Mouse (Mus musculus): Measurements from ENCODE around the gene Nek11.

The Nek11 gene

DNA sequence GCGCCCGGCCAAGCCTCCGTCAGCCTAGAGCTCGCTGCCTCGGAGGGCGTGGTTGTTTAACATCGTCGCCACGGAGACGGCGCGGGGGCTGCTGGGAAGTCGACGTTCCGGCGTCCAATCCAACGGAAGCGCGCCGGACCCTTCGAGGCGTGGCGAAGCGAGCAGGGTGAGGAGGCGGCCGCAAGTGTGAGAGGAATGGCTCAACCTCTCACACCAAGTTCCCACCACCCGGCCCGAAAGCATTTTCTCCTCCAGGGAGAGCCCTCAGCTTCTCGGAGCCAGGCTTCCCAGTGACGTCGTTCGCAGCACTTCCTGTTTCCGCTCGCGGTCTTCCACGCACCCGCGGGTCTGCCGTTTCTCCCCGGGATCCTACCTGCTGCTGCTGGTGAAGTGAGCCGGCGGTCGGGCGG, at the start of gene Nek11, which contains the start of gene Aste1:
Gene Nek11 (minus strand): TSS at position 307 of the 410 bp plus-strand sequence.
Gene Aste1 (plus strand): TSS at position 175 of the 410 bp plus-strand sequence.
- peak; percentile 90 to 92 for DNase-seq

- no peak for DNase-seq
These were observed 13.2 kb upstream of the Nek11 start for GRCm38 (mm10) chr9:105408549-105408948.

DNA sequence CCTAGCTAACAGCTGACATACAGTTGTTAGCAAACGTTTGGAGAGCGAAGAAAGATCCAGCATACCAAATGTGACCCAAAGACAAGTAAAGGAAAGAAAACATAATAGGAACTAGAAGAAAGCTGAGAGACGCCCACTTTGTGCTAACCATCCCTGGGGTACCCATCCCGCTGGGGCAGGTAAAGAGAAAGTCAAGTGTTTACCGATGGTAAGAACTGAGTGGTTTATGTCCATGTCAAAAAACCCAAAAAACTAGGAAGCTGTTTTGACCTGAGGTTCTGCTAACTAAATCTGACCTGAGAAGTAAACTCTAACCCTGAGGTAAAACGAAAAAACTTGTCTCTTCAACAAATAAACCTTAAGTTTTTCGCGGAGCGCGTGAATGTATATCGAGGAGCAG, 604 bp downstream of the Nek11 start:
- DNase-seq, result no peak

- DNase-seq, result no peak
These were observed 4.7 kb downstream of the Nek11 start for GRCm38 (mm10) chr9:105390616-105391015.

- peak; percentile 70 to 75 for DNase-seq
These were observed 6.0 kb downstream of the Nek11 start for GRCm38 (mm10) chr9:105389289-105389688.

DNA sequence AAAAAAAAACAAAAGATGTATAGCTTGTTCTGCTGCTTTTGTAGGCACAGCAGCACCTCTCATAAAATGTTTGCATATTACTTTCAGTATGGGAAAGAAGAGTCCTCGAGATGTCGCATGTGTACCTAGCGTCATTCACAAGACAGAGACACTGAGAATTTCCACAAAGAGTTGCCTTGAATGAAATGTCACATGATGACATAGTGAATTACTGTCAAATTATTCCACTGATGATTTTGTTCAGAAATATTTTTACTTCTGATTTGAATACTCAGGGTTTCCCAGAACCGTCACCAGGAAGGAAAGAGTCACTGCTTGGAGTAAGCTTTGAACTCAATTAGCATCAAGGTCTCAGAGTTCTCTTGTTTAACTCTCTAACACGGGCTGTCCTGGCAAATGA, 7.9 kb downstream of the Nek11 start:
- DNase-seq, result no peak

GRCm38 (mm10) chr9:105379533-105380145, 15.7 kb downstream of the Nek11 start:
- no peak for DNase-seq

- DNase-seq, result no peak
These were observed 17.7 kb downstream of the Nek11 start for GRCm38 (mm10) chr9:105377622-105378021.

GRCm38 (mm10) chr9:105376954-105377530, 18.3 kb downstream of the Nek11 start:
- no peak for DNase-seq

DNA sequence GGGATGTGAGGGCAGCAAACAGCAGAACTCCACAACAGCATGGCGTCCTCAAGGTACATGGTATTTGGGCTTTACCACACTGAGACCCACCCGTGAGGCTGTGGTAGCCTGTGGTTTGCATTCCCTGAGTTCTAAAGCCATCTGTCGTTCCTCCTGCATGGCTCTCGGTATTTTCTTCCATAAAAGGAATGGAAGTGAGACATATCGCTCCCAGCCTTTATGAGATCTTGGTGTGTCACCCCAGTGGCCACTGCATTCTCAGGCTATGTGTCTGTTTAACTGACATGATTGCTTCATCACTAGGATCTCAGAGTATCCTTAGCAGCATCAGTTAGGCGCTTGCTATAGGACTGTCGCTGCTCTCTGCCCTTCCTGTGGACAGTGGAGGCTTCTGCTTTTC, 18.9 kb downstream of the Nek11 start:
- no peak for DNase-seq

- no peak for DNase-seq
These were observed 21.0 kb downstream of the Nek11 start for GRCm38 (mm10) chr9:105374361-105374760.

DNA sequence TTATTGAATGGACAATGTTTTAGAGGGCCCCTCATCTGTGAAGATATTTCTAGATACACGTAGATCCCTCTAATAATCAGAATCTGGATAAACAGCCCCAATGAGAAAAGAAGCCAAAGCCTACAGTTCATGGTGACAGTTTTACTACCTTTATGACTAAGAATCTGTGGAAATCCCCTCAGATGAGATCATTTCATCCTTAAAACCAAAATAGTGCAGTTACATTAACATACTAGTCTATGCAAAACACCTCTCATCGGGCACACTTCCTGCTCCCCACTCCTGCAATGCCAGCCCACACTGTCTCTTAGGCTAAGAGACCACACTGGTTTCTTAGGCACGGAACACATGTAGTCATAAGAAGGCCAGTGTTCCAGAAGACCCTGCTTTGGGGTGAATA, 26.7 kb downstream of the Nek11 start:
- no peak for DNase-seq

DNA sequence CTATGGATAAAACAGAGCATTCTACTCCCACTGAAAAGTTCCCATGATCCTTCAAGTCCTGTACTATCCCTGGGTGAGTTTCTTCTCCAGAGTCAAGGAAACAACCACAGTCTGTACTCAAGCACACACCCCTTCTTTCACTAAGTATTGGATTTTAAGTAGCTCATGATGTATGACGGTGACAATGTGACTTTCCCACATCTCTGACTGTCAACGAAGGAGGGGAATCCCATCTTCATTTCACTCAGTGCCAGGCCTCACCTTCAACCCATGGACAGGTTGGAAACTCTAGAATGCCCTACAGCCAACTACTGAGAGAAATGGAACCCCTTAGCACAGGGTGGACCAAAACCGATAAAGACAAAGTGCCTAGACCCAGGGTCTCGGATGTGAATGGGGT, 29.1 kb downstream of the Nek11 start:
- DNase-seq, result no peak

DNA sequence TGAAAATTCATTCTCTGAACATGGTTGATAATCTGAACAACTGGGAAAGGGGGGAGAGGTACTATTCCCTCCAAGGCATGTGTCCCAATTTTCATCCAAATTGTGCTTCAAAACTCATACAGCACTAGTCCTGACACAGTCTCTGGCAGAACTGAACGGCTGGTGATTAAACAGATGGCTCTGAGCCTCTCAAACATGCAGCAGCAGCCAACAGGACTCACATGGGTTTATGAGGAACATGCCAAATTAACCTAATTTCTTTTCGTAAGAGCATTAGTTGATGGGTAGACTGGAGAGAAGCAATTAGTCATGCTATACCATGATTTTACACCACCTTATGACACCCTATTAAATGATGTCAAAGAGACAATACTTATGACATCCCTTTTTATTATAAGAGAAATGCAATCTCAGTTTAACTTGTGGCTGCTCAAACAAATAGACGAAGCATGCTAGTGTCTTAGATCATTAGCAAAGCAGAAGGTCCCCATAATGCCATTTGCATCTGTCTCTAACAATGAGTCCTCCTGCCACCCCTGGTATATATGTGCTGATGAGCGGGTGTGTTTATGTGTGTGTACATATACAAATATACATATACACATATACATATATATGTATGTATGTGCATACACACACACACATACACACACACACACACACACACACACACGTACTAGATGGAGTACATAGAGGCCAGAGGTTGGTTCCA, 31.6 kb downstream of the Nek11 start:
- DNase-seq, result no peak

DNA sequence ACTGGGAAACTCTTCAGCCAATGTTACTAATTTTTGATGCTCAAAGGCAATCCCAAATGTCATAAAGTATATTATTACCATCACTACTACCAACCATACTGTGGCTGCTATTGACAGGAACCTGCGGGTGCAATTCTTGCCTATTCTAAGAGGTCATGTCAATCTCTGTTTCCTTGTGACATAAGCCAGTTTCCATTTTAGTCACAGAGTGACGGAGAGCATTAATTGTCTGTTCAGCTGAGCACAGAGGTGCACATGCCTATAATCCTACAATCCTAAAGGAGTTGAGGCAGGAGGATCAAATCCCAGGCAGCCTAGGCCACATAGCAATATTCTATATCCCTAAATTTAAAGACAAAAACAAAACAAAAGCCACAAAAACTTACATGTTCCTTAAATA, 33.1 kb downstream of the Nek11 start:
- DNase-seq, result no peak

- DNase-seq, result no peak
These were observed 46.3 kb downstream of the Nek11 start for GRCm38 (mm10) chr9:105349034-105349433.

DNA sequence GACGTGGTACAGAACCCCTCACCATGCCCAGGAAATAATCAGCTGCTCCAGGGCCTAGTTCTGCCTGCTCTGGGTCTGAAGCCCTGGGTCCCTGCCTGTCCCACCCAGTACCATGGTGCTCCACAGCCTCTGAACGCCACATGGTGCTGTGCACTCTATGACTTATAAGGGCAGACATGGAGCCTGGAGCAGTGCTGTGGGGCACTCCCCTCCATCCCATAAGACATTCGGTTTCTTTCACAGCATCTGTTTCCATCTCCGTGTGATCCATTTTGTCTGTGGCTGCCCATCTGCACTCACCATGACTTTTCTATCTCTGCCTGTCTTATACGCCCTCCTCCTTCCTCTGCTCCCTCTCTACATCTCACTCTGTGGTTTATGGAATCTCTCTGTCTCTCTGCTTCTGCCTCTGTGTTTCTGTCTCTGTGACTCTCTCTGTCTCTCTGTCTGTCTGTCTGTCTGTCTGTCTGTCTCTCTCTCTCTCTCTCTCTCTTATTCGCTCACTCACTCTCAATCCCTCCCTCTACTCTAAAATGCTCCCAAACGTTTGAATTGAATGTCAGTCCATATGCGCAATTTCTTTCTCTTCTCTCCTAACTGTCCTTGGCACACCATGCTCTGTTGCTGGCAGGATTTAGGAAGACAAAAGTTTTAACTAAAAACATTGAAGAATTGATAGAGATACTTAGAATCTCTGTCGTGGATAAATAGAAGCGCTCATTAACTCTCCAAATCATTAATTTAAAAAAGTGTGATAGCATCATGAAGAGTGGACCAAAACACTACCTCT, 46.9 kb downstream of the Nek11 start:
- DNase-seq, result no peak

DNA sequence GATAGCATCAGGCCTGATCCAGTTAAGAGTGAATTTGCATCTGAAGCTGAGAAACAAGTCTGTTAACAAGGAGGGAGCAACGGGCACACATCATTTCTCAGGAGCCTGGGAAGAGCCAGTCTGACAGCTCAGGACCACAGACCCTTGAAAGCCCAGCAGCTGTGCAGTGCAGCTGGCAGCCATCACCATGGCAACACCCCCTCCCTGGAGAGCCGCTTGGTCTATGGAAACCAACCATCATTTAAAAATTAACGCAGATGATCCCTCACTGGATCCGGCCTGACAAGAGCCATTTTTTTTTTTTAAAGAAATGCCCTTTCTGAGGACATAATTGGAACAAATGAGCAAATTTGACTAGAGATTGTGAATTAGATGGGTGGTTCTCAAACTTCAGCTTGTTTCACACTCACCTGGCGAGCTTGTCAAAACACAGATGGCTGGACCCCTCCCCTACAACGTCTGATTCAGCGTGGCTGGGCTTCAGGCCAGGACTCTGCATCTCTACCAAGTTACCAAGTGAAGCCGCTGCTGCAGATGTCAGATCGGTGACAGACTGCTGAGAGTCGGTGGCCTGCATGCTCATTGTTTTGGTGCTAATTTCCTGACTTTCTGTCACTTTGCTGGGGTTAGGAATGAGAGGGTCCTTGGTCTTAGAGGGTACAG, 52.2 kb downstream of the Nek11 start:
- DNase-seq, result no peak

DNA sequence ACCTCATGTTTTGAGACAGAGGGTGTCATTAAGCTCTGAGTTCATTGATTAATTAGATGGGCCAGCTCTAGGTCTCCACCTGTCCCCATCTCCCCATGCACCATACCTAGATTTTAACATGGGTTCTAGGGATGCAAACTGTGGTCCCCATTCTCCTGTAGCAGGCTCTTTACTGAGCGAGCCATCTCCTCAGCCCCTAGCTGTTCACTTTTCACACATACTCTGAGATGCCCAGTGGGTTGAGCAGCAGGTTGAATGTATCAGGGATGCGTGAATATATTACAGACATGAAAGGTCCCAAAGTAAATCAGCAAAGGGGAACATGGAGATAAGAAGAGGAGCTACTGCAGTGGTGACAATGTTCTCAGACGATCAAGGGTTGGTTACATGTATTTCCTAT, 52.8 kb downstream of the Nek11 start:
- no peak for DNase-seq

DNA sequence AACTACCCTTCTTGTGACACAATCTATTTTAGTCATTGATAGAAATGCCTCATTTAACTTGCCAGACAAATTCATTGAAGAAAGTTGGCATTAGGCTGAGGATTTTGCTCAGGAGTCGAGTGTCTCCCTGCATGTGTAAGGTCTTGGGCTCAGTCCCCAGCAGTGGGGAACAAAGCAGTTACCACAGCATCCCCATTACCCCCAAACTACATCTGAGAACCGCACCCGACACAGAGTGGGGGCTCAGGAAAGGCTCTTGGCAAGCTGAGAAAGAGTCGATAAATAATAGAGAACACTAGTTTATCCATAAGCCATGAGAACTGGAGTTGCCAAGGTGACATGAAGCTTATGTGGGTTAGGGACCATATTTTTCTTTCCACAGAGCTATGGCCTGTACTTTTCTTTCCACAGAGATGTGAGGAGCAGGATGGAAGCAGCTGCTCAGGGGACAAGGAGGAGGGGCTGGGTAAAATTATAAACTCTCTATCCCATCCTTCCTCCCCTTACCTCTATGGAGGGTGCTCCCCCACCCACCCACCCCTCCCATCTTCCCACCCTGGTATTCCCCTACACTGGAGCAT, 62.8 kb downstream of the Nek11 start:
- DNase-seq, result no peak

DNA sequence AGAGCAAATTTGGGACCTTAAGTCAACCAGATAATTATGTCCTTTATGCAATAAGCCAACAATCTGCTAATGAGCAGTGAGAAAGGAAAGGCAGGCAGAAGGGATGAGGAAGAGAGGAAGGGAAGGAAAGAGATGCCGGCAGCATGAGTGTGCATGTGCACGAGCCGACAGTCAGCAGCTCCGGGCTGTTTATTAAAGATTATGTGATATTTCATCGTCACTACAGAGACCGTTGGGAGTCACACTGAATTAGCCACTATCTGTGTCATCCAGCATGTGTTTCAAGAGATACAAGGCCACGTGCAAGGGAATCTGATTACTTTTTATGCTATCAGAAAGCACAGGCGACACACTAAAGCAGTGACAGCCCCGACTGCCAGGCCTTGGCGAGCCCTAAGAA, 73.5 kb downstream of the Nek11 start:
- no peak for DNase-seq

- peak in 1 of 2 experiments; percentile 1 for DNase-seq
These were observed 82.1 kb downstream of the Nek11 start for GRCm38 (mm10) chr9:105313250-105313649.

Data from cerebellum, postnatal 36 days (tissue).